10 mouse cellular contexts compared by ENCODE assay signal in genomic region chr7:127121061-127121910, GRCm38 (mm10). TPM values are rescaled to one million over a fixed set of nuclear protein-coding genes. Genes with fewer than 3 reads are reported as not detected.
DNase-seq lines count a peak whose midpoint lies in the region; ATAC-seq and TF ChIP-seq lines count a peak whose summit lies in the region.
"Had no signal": no experiment of that assay in that cellular context is flagged by ENCODE, and none has a peak within 500 bp of the region (broad histone marks: within the 10 kb centered on the region; RNA-seq: fewer than 3 reads in every experiment).

No protein-coding gene starts in this region.

- TF ChIP-seq POLR2A in ES-Bruce4 (IDR thresholded peaks at IDR 0.05; ENCODE audit: insufficient read depth, low read length): no peak

- TF ChIP-seq CTCF in ES-Bruce4 (IDR thresholded peaks at IDR 0.05; ENCODE audit: low read depth, low read length): no peak

- 23% methylated on average over 21 of the region's 21 CpGs for WGBS in intestine, embryonic 16.5 days

- DNase-seq in gastrocnemius, adult 18-20 months (ENCODE audit: low spot score): peak; percentile 28
- DNase-seq in gastrocnemius, adult 8-10 months (ENCODE audit: low spot score in 2 of 2): no peak
- peak; percentile 59 for DNase-seq in liver
- no peak for DNase-seq in spleen, postnatal 4 days (ENCODE audit: low spot score in 2 of 2)
- DNase-seq in lung, postnatal 14 days: no peak
- DNase-seq in cerebellum, adult 9-11 months: no peak

- H3K9ac ChIP-seq in ES-Bruce4 (ENCODE audit: low read depth, poor library complexity, severe bottlenecking): peak overlapping the region; percentile 50
- peak overlapping the region; percentile 38; the same call in 1 of the 2 replicates for H3K9ac ChIP-seq in intestine, embryonic 16.5 days (ENCODE audit: low read depth, low read length)

- H3K36me3 ChIP-seq in ES-Bruce4 (ENCODE audit: control insufficient read depth, insufficient read depth, low read length, poor library complexity, severe bottlenecking): no peaks in the 10 kb centered on the region
- H3K36me3 ChIP-seq in intestine, embryonic 16.5 days (ENCODE audit: control insufficient read depth, insufficient read depth, low read length): no peaks in the 10 kb centered on the region

- peak overlapping the region; percentile 55 for H3K4me3 ChIP-seq in ES-Bruce4 (ENCODE audit: low read depth, low read length)
- peak overlapping the region; percentile 16 for H3K4me3 ChIP-seq in intestine, embryonic 16.5 days (ENCODE audit: low read length)

- TF ChIP-seq EP300 in ES-Bruce4 (IDR thresholded peaks at IDR 0.05; ENCODE audit: insufficient read depth, low read depth, low read length): no peak

- ATAC-seq in intestine, embryonic 16.5 days: peak; percentile 82

- peak overlapping the region; percentile 48 for H3K4me2 ChIP-seq in intestine, embryonic 16.5 days (ENCODE audit: low read depth, low read length)

- no peaks in the 10 kb centered on the region for H3K27me3 ChIP-seq in ES-Bruce4 (ENCODE audit: control insufficient read depth, insufficient read depth, low read length, poor library complexity, severe bottlenecking)
- H3K27me3 ChIP-seq in intestine, embryonic 16.5 days (replicated peaks; ENCODE audit: control insufficient read depth, insufficient read depth, low read length): no peaks in the 10 kb centered on the region

- H3K27ac ChIP-seq in ES-Bruce4 (ENCODE audit: insufficient read depth, low read length): peak overlapping the region; percentile 12
- no peak overlapping the region for H3K27ac ChIP-seq in intestine, embryonic 16.5 days (ENCODE audit: low read length)

- H3K9me3 ChIP-seq in ES-Bruce4 (replicated peaks; ENCODE audit: control insufficient read depth, insufficient read depth, low read length, poor library complexity, severe bottlenecking): no peaks in the 10 kb centered on the region
- no peaks in the 10 kb centered on the region for H3K9me3 ChIP-seq in intestine, embryonic 16.5 days (ENCODE audit: control insufficient read depth, low read length)

- peaks cover 12% of the 10 kb centered on the region for H3K4me1 ChIP-seq in ES-Bruce4 (ENCODE audit: control insufficient read depth, insufficient read depth, low read length)
- peaks cover 18% of the 10 kb centered on the region for H3K4me1 ChIP-seq in intestine, embryonic 16.5 days (ENCODE audit: control insufficient read depth, insufficient read depth, low read length)

RNA-seq across cellular contexts. Expression of gene Qprt, which starts 0.7 kb away (rescaled TPM):
- under 1 TPM; 0.37 to 0.55 TPM for total RNA-seq in gastrocnemius, adult 18-20 months (2021)
- total RNA-seq in gastrocnemius, adult 8-10 months (2022): under 1 TPM in 3 of 4 experiments, not detected in 1; 0.18 to 0.29 (median 0.27) TPM
- 8.6 and 9.3 TPM in 2 replicates for polyA plus RNA-seq in ES-Bruce4 (2011; ENCODE audit: insufficient read depth, insufficient read length, low read depth, missing spikeins)
- 4.9 and 6.8 TPM in 2 replicates for polyA plus RNA-seq in intestine, embryonic 16.5 days (2015; fragmentation: Nextera tagmentation; extraction: Ambion mirVana)
- polyA plus RNA-seq: C2C12 had no signal

RNA-seq across cellular contexts. Expression of gene Spn, which starts 16.3 kb away (rescaled TPM):
- total RNA-seq in gastrocnemius, adult 18-20 months (2021): under 1 TPM; 0.07 to 0.14 TPM
- under 1 TPM in 3 of 4 experiments, not detected in 1; 0.07 to 0.13 (median 0.13) TPM for total RNA-seq in gastrocnemius, adult 8-10 months (2022)
- 1.5 and 2.2 TPM in 2 replicates for polyA plus RNA-seq in ES-Bruce4 (2011; ENCODE audit: insufficient read depth, insufficient read length, low read depth, missing spikeins)
- 0.26 and 0.42 TPM in 2 replicates for polyA plus RNA-seq in intestine, embryonic 16.5 days (2015; fragmentation: Nextera tagmentation; extraction: Ambion mirVana)

RNA-seq across cellular contexts. Expression of gene AI467606, which starts 30.1 kb away (rescaled TPM):
- under 1 TPM; 0.50 to 0.93 TPM for total RNA-seq in gastrocnemius, adult 18-20 months (2021)
- under 1 TPM; 0.12 to 0.74 (median 0.25) TPM for total RNA-seq in gastrocnemius, adult 8-10 months (2022)
- polyA plus RNA-seq in ES-Bruce4 (2011; ENCODE audit: insufficient read depth, insufficient read length, low read depth, missing spikeins): 1.6 TPM in 2 replicates
- 7.4 and 7.7 TPM in 2 replicates for polyA plus RNA-seq in intestine, embryonic 16.5 days (2015; fragmentation: Nextera tagmentation; extraction: Ambion mirVana)

RNA-seq across cellular contexts. Expression of gene Zg16, which starts 34.2 kb away (rescaled TPM):
- total RNA-seq in gastrocnemius, adult 18-20 months (2021): not detected
- total RNA-seq in gastrocnemius, adult 8-10 months (2022): not detected
- not detected in 2 replicates for polyA plus RNA-seq in ES-Bruce4 (2011; ENCODE audit: insufficient read depth, insufficient read length, low read depth, missing spikeins)
- polyA plus RNA-seq in intestine, embryonic 16.5 days (2015; fragmentation: Nextera tagmentation; extraction: Ambion mirVana): 37.2 and 69.9 TPM in 2 replicates
- total RNA-seq: left cerebral cortex, postnatal 36 days had no signal
- polyA plus RNA-seq: C2C12 had no signal

Comparison
In these comparisons a context has a peak if more than half of its experiments do, and no peak if none do; other contexts are left out.
1. DNase-seq: peak in gastrocnemius, adult 18-20 months (single experiment) and liver (single experiment); none in gastrocnemius, adult 8-10 months (0 of 2), spleen, postnatal 4 days (0 of 2), lung, postnatal 14 days (single experiment) and cerebellum, adult 9-11 months (single experiment).